Mouse (Mus musculus) skeletal muscle tissue, adult 2 months (tissue): ENCODE results near the gene Qrich1.

Experiments
- DNase-seq: peaks from one replicate; pipeline ENCODE4 v3.0.0-alpha.2; 2012; ENCODE audit warnings: low read depth, low spot score

Gene Qrich1

DNA sequence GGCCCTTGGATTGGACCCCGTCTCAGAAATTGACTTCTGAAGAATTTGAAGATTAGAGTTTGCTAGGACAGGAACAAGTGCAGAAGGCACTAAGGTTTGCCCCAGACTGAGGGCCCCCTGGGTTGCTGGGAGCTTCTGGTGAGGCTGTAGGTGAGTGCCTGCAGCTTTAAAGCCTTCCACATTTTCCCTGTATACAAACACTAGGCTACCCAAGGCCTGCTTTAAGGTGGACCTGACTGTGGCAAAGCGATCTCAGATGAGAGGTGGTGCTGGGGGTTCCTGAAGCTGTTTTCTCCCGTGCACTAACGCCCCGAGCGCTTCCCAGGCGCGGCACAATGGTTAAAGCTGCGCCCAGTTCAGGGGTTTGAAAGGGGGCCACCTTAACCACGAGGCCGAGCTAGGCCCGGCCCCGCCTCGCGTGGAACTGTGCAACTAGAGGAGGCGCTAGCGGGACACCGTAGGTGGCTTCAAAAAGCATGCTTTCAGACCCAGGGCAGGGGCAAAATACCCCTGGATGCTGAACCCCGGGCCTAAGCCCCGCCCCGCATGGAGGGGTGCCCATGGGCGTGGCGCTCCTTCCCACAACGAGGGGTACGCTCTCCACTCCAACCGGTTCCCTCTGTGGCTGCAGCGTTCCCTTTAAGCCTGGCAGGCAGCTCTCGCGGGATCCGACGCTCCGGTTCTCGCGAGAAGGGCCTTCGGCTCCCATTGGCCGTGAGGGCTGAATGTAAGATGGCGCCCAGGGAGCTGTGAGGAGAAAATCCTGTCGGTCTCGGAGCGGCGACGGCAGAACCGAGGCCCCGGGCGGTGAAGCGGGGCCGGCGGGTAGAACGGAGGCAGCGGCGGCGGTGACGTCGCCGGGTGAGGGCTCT, at the start of gene Qrich1:
TSS of gene Qrich1 (plus strand) at position 427 of the 872 bp plus-strand sequence.
- peak; percentile 98 for DNase-seq

DNA sequence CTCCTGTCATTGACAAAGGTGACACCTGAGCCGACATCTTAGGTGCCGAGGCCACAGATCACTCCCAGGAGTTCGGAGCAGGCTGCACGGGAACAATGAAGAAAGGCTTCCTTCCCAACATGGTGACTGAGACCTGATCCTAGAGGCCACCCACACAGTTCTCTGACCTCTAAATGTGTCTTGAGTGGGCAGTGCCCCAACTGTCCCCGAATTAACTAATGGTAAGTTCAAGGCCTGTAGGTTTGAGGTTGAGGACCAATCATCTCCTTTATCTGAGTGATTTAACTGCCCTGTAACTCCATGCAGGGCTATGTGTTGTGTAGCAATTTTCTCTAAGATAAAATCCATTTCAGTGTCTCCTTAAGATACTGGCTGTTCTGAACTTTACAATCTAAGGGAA, 47.2 kb upstream of the Qrich1 start:
- DNase-seq, result no peak

DNA sequence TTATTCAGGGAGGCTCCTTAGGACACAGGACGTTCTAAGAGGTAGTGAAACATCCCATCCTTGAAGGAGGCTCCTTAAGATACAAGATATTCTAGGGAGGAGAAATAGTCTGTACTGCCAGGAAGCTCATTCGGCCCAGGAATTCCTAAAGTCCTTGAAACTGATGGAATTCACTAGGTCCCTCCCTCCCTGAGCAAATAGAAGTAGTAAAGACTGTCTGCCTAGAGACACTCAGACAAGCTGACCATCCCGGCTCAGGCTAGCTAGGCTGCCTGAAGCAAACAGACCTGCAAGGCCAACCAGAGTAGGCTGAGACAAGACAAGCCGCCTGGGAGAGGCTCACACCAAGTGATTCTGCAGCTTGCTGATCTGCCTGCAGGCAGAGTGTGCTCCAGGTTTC, 46.8 kb upstream of the Qrich1 start:
- DNase-seq, result no peak

DNA sequence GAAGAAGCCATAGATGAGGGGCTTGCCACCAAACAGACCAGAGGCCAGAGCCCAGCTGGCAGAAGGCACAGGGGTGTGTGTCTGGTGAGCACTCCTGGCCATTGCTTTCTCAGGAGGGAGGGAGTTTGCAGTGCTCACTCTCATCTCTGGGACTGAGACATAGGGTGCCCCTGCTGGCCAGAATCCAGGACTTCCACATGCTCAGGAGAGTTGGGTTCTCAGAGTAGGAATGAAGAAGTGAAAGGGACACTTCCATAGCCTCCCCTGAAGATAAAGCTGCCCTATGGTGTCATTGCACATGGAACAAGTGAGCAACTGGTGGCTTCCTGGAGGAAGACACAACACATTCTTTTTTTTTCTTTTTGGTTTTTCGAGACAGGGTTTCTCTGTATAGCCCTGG, 42.1 kb upstream of the Qrich1 start:
- DNase-seq, result no peak

DNA sequence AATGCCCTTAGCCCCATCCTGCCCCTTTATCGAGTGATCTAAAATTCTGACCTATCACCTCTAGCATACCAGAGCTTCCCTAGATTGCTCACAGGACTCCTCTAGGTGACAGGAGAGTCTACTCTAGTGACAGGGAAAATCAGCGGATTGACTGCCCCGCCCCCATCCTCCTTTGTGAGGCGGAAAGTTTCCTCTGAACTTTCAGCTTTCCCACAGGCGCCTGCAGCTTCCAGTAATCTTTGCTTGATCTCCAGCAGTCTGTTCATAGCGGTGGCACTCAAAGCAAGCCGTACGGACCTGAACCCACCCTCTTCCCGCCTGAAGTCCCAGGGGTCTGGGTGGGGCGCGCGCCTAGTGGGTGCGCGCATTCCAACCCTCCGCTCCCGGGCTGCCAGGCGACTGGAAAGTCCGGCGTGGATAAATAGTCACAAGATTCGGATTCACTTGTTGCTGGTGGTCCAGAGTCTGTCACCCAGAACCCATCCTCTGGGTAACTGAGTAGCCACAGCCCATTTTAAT, 37.9 kb upstream of the Qrich1 start:
- peak; percentile 78 for DNase-seq

DNA sequence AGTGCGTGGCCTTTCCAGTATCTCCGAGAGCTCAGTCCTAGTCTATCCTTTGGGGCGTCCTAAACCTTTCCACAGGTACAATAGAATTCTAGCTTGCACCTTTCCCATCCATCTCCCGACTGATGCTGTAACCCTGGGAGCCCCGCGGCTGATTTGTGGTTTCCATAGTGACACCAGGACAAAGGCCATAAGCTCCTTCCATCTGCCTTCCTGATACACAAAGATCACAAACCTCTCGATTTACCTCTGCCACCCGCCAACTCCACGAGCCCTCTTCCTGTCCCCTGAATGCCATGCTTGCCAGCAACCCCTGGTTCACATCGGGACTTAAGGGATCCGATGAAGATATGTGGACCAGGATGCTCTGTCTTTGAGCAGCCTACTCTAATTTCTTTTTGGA, 37.4 kb upstream of the Qrich1 start:
- no peak for DNase-seq

DNA sequence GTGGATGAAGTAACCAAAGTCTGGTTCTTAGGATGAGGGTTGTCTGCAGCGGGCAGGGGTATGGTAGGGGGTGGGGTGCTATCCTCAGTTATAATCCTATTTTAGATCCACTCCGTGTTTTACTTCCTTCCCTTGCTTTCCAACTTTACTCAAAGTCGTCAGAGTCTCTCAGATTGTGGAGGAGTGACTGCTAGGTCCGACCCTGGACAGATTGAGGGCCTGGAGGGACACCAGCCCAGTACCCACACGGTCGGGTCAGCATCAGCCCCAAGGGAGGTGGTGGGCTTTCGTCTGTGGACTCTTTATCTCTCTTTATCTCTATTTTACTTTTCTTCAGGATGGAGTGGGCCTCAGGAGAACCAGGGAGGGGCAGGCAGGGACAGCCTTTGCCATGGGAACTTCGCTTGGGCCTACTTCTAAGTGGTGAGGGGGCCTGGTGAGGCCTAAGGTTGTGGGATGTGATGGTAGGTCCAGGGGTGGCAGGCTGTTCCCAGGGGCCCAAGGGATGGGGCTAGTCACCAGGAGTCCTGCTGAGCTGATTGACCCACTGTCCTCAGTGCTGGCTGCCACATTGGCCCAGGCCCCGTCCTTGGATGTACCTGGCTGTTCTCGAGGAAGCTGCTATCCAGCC, 36.8 kb upstream of the Qrich1 start, which contains the start of gene Lamb2:
TSS of gene Lamb2 (plus strand) at position 16 of the 631 bp plus-strand sequence.
- DNase-seq, result peak; percentile 72

DNA sequence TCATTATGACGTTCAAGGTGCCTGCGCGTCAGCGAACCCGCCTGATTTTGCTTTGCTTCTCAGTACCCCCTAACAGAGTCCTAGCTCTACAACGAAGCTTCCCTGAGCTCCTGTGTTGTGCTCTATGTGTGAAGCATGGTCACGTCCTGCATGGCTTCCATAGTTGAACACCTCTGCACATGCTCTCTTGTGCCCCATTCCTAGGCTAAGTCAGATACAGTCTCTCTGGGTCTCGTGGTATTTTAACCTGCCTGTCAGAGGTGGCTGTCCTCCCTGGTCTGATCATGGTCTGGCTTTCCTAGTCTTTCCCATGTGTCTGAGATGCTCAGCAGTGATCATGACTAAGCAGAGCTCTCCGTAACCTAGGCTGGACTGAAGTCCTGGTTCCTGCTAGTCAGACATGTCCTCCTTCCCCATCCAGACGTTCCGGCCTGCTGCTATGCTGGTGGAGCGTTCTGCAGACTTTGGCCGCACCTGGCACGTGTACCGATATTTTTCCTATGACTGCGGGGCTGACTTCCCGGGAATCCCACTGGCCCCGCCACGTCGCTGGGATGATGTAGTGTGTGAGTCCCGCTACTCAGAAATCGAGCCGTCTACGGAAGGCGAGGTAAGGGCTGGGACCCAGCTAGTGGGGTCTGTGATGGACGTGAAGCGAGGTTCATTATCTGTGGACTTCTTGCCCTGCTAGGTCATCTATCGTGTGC, 35.6 kb upstream of the Qrich1 start:
- no peak for DNase-seq

DNA sequence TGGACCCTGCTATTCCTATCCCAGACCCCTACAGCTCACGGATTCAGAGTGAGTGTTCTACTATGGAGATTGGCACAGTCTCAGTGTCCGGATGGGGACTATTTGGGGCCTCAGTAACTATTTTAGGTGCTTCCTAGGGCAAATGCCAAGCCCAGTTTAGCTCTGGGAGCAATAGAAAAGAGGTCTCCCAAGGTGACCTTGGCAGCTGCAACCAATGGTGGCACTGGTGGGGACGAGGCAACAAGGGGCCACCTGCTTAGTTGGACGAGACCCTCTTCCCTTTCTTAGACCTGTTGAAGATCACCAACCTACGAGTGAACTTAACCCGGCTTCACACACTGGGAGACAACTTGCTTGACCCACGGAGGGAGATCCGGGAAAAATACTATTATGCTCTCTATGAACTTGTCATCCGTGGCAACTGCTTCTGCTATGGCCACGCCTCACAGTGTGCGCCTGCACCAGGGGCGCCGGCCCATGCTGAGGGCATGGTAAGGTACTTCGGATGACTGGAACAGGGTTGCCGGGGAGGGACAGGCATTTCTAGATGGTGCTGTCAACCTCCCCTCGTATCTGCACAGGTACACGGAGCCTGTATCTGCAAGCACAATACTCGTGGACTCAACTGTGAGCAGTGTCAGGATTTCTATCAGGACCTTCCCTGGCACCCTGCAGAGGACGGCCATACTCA, 34.9 kb upstream of the Qrich1 start:
- DNase-seq, result no peak

DNA sequence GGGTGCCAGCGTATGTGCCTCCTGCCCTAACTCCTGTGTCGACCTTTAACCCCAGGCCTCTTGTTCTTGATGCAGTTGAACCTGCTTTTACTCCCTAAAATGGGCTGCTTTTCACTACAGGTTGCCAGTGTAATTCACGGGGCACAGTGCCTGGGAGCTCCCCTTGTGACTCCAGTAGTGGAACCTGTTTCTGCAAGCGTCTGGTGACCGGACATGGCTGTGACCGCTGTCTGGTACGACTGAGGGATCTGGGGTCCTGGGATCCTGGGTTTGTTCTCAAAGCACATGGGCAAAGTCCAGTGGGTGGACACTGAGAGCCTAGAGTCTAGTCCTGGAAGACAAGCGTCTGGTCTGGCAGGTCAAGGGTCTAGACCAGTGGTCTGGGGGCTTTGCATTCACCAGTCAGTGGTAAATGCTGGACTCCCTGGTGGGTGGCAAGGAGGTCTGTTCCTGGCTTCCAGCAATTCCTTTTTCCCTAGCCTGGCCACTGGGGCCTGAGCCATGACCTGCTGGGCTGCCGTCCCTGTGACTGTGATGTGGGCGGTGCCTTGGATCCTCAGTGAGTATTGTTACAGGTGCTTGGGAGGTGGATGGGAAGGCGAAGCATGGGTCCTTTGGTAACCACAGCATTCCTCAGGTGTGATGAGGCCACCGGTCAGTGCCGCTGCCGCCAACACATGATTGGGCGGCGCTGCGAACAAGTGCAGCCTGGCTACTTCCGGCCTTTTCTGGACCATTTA, 33.4 kb upstream of the Qrich1 start:
- no peak for DNase-seq

DNA sequence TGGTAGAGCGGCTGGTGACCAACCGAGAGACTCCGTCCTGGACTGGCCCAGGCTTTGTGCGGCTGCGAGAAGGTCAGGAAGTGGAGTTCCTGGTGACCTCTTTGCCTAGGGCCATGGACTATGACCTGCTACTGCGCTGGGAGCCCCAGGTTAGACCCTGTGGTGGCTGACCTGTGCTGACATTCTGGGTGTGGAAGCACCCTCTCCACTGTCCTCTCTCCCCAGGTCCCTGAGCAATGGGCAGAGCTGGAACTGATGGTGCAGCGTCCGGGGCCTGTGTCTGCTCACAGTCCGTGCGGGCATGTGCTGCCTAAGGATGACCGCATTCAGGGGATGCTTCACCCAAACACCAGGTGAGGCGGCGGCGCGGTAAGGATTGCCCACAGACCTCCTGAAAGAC, 32.6 kb upstream of the Qrich1 start:
- DNase-seq, result no peak

DNA sequence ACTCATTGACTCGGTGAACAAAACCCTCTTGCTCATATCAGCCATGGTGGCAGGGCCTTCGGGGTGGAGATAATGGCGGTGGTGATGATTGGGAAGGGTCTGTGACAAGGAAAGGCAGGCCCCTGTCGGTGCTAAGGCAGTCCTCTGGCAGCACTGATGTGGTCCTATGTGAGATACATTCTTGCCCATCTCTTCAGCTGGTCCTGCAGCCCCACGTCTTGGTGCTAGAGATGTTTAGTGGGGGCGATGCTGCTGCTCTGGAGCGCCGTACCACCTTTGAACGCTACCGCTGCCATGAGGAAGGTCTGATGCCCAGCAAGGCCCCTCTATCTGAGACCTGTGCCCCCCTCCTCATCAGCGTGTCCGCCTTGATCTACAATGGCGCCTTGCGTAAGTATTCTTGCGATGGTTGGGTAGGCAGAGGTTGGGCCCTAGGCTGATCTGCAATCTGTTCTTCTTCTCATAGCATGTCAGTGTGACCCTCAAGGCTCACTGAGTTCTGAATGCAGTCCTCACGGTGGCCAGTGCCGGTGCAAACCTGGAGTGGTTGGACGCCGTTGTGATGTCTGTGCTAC, 31.2 kb upstream of the Qrich1 start:
- no peak for DNase-seq

DNA sequence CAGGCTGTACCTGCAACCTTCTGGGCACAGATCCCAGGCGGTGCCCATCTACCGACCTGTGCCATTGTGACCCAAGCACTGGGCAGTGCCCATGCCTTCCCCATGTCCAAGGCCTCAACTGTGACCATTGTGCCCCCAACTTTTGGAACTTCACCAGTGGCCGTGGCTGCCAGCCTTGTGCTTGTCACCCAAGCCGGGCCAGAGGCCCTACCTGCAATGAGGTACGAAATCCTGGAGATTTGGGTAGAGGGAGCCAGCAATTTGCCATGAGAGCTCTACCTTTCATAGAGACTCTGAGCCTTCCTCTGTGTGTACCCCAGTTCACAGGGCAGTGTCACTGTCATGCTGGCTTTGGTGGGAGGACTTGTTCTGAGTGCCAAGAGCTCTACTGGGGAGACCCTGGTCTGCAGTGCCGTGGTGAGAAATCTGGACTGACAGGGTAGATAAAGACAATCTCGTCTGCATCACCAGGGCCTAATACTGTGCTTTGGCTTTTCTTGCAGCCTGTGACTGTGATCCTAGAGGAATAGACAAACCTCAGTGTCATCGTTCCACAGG, 29.6 kb upstream of the Qrich1 start:
- DNase-seq, result no peak

DNA sequence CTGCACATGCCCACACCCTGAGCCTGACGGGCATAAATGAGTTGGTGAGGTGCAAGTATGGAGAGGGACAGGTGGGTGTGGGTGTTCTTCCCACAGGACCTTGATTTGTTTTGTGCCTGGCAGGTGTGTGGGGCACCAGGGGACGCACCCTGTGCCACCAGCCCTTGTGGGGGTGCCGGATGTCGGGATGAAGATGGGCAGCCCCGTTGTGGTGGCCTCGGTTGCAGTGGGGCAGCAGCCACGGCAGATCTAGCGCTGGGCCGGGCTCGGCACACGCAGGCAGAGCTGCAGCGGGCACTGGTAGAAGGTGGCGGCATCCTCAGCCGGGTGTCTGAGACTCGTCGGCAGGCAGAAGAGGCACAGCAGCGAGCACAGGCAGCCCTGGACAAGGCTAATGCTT, 28.2 kb upstream of the Qrich1 start:
- DNase-seq, result no peak

DNA sequence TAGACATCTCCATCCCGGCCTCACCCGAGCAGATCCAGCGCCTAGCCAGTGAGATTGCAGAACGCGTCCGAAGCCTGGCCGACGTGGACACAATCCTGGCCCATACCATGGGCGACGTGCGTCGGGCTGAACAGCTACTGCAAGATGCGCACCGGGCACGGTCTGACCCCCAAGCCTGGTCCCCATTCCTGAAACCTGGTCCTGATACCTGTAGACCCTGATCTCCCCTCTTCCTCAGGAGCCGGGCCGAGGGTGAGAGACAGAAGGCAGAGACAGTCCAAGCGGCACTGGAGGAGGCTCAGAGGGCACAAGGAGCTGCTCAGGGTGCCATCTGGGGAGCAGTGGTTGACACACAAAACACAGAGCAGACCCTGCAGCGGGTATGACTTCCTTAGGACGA, 27.4 kb upstream of the Qrich1 start:
- no peak for DNase-seq

DNA sequence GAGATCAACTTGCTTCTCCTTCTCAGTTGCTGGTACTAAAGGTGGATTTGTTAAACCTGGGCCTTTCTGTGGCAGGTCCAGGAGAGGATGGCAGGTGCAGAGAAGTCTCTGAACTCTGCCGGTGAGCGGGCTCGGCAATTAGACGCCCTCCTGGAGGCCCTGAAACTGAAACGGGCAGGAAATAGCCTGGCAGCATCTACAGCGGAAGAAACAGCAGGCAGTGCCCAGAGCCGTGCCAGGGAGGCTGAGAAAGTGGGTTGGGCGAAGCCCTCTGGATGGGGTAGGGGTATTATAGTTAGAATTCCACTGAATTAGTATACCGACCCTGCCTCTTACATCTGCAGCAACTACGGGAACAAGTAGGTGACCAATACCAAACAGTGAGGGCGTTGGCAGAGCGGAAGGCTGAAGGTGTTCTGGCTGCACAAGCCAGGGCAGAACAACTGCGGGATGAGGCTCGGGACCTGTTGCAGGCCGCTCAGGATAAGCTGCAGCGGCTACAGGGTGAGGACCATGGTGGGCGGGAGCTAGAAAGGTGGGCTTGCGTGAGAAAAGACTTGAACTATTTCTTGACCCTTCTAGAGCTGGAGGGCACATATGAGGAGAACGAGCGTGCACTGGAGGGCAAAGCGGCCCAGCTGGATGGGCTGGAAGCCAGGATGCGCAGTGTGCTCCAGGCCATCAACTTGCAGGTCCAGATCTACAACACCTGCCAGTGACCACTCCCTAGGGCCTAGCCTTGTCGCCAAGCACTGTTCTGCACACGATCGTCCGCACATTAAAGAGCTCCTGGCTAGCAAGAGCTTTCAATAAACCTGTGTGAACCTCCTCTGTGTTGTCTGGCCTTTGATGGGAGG, 26.7 kb upstream of the Qrich1 start:
- DNase-seq, result no peak

DNA sequence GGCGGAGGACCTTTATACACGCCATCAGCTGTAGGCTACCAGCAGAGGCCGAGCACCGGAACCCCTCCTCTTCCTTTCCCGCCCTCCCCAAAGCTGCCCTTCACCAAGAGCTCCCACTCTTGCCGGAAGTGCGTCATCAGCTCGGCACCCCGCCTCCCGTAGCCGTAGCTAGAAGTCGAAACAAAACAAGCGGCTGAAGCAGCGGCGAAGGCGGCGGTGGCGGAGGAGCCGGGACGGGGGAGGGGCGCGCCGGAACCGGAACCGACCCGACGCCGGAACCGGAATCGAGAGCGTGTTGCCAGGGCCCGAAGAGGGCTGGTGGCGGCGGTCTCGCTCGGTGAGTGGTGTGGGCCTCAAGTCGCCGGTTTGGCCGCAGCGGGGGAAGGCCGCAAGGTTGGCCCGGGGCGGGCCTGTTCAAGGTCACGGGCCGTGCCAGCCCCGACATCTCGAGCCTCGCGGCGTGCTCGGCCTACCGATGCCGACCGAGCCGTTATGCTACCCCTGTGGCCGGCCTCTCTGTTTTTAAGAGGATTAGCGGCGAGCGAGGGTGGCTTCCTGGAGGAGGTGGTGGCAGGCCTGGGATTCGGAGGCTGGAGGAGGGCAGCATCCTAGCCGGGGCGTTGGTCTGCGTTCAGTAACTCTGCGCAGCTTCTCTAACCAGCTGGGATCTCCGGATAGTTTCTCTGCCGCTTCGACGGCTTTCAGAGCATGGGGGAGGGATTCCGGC, 25.9 kb upstream of the Qrich1 start, which contains the start of gene Usp19:
TSS of gene Usp19 (plus strand) at position 44 of the 727 bp plus-strand sequence.
- peak; percentile 96 for DNase-seq

DNA sequence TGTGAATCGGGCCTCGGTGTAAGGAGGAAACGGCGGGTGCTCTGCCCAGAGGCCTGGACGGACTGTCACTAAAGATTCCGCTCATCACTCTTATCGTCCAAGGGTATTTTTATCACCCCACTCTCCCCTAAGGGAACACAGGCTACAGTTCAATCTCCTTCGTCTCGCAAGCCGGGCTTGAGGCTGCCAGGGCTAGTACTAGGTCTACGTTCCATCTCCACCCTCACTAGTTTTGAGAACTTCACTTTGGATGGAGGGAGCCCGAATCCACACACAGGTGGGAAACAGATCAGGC, 25.4 kb upstream of the Qrich1 start:
- DNase-seq, result no peak
